Mouse (Mus musculus) heart, postnatal 0 days (tissue): ENCODE data around the gene Cdh3.

Experiments
- CTCF ChIP-seq: IDR thresholded peaks from 2 replicates; pipeline ENCODE4 v1.5.1; 2016; ENCODE audit warnings: antibody characterized with exemption, control low read depth, low read depth
- EP300 ChIP-seq: IDR thresholded peaks from 2 replicates; pipeline ENCODE4 v1.6.1; 2016; ENCODE audit warnings: antibody characterized with exemption, low read depth

- TF ChIP-seq EP300: no peak
- no peak for TF ChIP-seq CTCF
Measured at GRCm38 (mm10) chr8:106474001-106474400, 36.7 kb upstream of the Cdh3 start.
